Mouse (Mus musculus) ES-E14 (cell line): Measurements from ENCODE around the gene Dpt.

ENCODE experiments used
- CHD2 ChIP-seq: IDR thresholded peaks from 2 replicates; pipeline ENCODE4 v1.6.1; 2014; ENCODE audit warnings: mild to moderate bottlenecking, low read depth, low read length, inconsistent platforms
- HCFC1 ChIP-seq: IDR thresholded peaks from 2 replicates; pipeline ENCODE4 v1.6.1; 2012; ENCODE audit warnings: low read length, inconsistent platforms, borderline replicate concordance; ENCODE audit not compliant: insufficient read depth
- ZC3H11A ChIP-seq: IDR thresholded peaks from 2 replicates; pipeline ENCODE4 v1.6.1; 2012; ENCODE audit warnings: low read depth, mild to moderate bottlenecking, inconsistent platforms, low read length, borderline replicate concordance
- ZNF384 ChIP-seq: IDR thresholded peaks from 2 replicates; pipeline ENCODE4 v1.6.1; 2012; ENCODE audit warnings: low read depth, low read length, inconsistent platforms

DNA sequence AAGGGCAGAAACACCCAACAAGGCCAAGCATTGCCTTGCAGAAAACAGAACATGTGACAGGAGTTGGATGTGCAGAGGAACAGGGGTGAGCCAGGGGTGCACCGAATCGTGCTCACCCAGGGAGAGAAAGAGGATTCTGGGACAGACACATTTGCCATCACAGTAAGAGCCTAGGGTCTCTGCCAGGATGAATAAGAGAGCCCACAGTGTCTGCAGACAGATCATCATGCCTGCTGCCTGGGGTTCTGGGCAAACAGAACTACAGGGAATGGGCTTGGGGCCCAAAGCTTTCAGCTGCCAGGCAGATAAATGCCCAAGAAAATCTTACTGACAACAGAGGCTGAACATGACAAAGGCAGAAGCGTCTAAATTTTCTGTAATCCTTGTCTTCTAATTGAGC is 14.9 kb downstream of the Dpt start:
- TF ChIP-seq HCFC1, result no peak
- TF ChIP-seq ZC3H11A, result no peak
- no peak for TF ChIP-seq ZNF384
- no peak for TF ChIP-seq CHD2
